In the genomic region with DNA sequence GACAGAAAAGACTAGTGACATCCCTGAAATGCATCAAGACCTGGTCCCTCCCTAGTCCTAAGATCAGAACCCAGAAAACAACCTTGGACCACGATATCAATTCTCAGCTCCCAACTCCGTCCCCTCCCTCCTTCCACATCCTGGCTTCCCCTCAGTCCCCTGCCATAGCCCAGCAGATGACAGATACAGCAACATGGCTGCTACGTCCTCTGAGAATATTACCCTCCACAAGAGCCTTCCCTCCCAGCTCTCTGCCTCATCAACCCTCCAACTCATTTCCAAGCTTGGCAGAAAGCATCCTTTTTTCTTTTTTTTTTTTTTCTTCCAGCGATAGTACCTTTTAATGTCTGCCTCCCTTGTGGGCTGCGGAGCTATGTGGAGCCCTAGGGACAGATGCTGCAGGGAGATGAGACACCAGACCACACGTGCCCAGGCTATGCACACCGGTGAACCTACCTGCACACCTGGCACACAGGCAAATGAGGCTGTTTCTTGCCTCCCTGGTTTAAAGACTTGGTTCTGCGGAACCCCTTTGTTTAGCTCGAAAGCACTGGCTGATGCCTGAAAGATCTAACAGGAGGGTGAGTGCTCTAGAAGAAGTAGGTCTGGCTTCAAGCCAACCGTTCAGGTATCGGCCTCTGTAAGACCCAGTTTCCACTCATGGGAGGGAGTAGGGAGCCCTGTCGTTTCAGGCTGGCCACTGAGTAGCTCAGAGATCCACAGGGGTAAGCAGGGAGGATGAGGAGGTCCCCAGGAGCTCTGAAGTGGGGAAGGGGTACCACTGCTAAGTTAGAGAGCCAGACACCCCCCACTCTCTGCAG, we compare ENCODE assay signal across 21 mouse cellular contexts. TPM values are rescaled to one million over a fixed set of nuclear protein-coding genes. Genes with fewer than 3 reads are reported as not detected.
DNase-seq lines count a peak whose midpoint lies in the region; ATAC-seq lines count a peak whose summit lies in the region.
"Had no signal": no experiment of that assay in that cellular context is flagged by ENCODE, and none has a peak within 500 bp of the region (broad histone marks: within the 10 kb centered on the region; RNA-seq: fewer than 3 reads in every experiment).

No protein-coding gene starts in this region.

- WGBS in forebrain, embryonic 16.5 days: 73% methylated on average over 12 of the region's 12 CpGs
- 89% methylated on average over 12 of the region's 12 CpGs for WGBS in forebrain, embryonic 11.5 days
- 87% methylated on average over 12 of the region's 12 CpGs for WGBS in midbrain, embryonic 11.5 days
- 88% methylated on average over 12 of the region's 12 CpGs for WGBS in midbrain, embryonic 10.5 days
- 83% methylated on average over 12 of the region's 12 CpGs for WGBS in midbrain, embryonic 14.5 days

- no peak for DNase-seq in forebrain, embryonic 11.5 days (ENCODE audit: low spot score)
- peak; percentile 61 for DNase-seq in midbrain, embryonic 11.5 days (ENCODE audit: low spot score, missing footprints)
- DNase-seq in midbrain, embryonic 10.5 days (ENCODE audit: low spot score): no peak
- DNase-seq in midbrain, embryonic 14.5 days: peak; percentile 23
- DNase-seq in heart, adult 8-10 months (ENCODE audit: low spot score): no peak
- no peak for DNase-seq in embryo, embryonic 10 days (ENCODE audit: low spot score)
- DNase-seq: adrenal gland, postnatal 36 days; cerebellum, adult 18-20 months; gastrocnemius, postnatal 10 days; heart, adult 2 months; kidney, postnatal 4 days; layer of hippocampus, adult 9-11 months; liver, embryonic 13.5 days; right cerebral cortex, postnatal 14 days; thymus, postnatal 36 days had no signal

- no peak overlapping the region for H3K4me2 ChIP-seq in forebrain, embryonic 16.5 days (ENCODE audit: low read length)
- no peak overlapping the region for H3K4me2 ChIP-seq in forebrain, embryonic 11.5 days (ENCODE audit: low read depth, low read length, severe bottlenecking)
- H3K4me2 ChIP-seq in midbrain, embryonic 11.5 days: no peak overlapping the region
- H3K4me2 ChIP-seq in midbrain, embryonic 14.5 days (ENCODE audit: low read length): no peak overlapping the region
- H3K4me2 ChIP-seq: heart, embryonic 15.5 days; kidney, embryonic 15.5 days; liver, embryonic 13.5 days; lung, embryonic 15.5 days had no signal

- H3K4me3 ChIP-seq in forebrain, embryonic 16.5 days (replicated peaks; ENCODE audit: low read length): no peak overlapping the region
- no peak overlapping the region for H3K4me3 ChIP-seq in forebrain, embryonic 11.5 days (ENCODE audit: low read depth, low read length)
- H3K4me3 ChIP-seq in midbrain, embryonic 11.5 days (ENCODE audit: low read depth, low read length): no peak overlapping the region
- H3K4me3 ChIP-seq in midbrain, embryonic 10.5 days: no peak overlapping the region
- no peak overlapping the region for H3K4me3 ChIP-seq in midbrain, embryonic 14.5 days (replicated peaks; ENCODE audit: low read depth, low read length)
- H3K4me3 ChIP-seq: heart, adult 2 months; heart, embryonic 15.5 days; kidney, embryonic 15.5 days; liver, embryonic 13.5 days; lung, embryonic 15.5 days had no signal

- ATAC-seq in forebrain, embryonic 16.5 days: no peak
- ATAC-seq in forebrain, embryonic 11.5 days (replicated peaks; ENCODE audit: low FRiP score): no peak
- ATAC-seq in midbrain, embryonic 11.5 days (ENCODE audit: low FRiP score): no peak
- ATAC-seq in midbrain, embryonic 14.5 days (ENCODE audit: low FRiP score, low TSS enrichment): no peak
- ATAC-seq: intestine, postnatal 0 days had no signal

- no peaks in the 10 kb centered on the region for H3K9me3 ChIP-seq in forebrain, embryonic 16.5 days (ENCODE audit: control insufficient read depth, low read length)
- no peaks in the 10 kb centered on the region for H3K9me3 ChIP-seq in forebrain, embryonic 11.5 days (ENCODE audit: control insufficient read depth, low read length)
- H3K9me3 ChIP-seq in midbrain, embryonic 11.5 days (ENCODE audit: control insufficient read depth, low read length): no peaks in the 10 kb centered on the region
- no peaks in the 10 kb centered on the region for H3K9me3 ChIP-seq in midbrain, embryonic 10.5 days (replicated peaks)
- H3K9me3 ChIP-seq in midbrain, embryonic 14.5 days (ENCODE audit: control insufficient read depth, low read length): no peaks in the 10 kb centered on the region
- H3K9me3 ChIP-seq: heart, embryonic 15.5 days; kidney, embryonic 15.5 days; liver, embryonic 13.5 days; lung, embryonic 15.5 days had no signal

- H3K27ac ChIP-seq in forebrain, embryonic 16.5 days (ENCODE audit: low read length): peak overlapping the region; percentile 21
- H3K27ac ChIP-seq in forebrain, embryonic 11.5 days (ENCODE audit: low read depth, low read length): no peak overlapping the region
- H3K27ac ChIP-seq in midbrain, embryonic 11.5 days (ENCODE audit: low read depth, low read length): no peak overlapping the region
- no peak overlapping the region for H3K27ac ChIP-seq in midbrain, embryonic 10.5 days (replicated peaks)
- no peak overlapping the region; the same call in 1 of the 2 replicates for H3K27ac ChIP-seq in midbrain, embryonic 14.5 days (replicated peaks; ENCODE audit: low read depth, low read length)
- H3K27ac ChIP-seq: heart, adult 2 months; heart, embryonic 15.5 days; kidney, embryonic 15.5 days; liver, embryonic 13.5 days; lung, embryonic 15.5 days had no signal

- H3K36me3 ChIP-seq in forebrain, embryonic 16.5 days (ENCODE audit: control insufficient read depth, insufficient read depth): peaks cover 4% of the 10 kb centered on the region; the same call in 1 of the 2 replicates
- H3K36me3 ChIP-seq in forebrain, embryonic 11.5 days (ENCODE audit: control insufficient read depth, insufficient read depth, low read length): no peaks in the 10 kb centered on the region
- 0 out of 2 replicates have a peak, but pooled peaks cover 4% of the 10 kb centered on the region for H3K36me3 ChIP-seq in midbrain, embryonic 11.5 days (ENCODE audit: control insufficient read depth, insufficient read depth, low read length)
- peaks cover 44% of the 10 kb centered on the region for H3K36me3 ChIP-seq in midbrain, embryonic 10.5 days
- H3K36me3 ChIP-seq in midbrain, embryonic 14.5 days (ENCODE audit: control insufficient read depth, insufficient read depth, low read length): peaks cover 30% of the 10 kb centered on the region

- peaks cover 7% of the 10 kb centered on the region for H3K4me1 ChIP-seq in forebrain, embryonic 16.5 days (replicated peaks; ENCODE audit: control insufficient read depth, insufficient read depth, low read length)
- no peaks in the 10 kb centered on the region for H3K4me1 ChIP-seq in forebrain, embryonic 11.5 days (replicated peaks; ENCODE audit: control insufficient read depth, insufficient read depth, low read length)
- no peaks in the 10 kb centered on the region for H3K4me1 ChIP-seq in midbrain, embryonic 11.5 days (ENCODE audit: control insufficient read depth, insufficient read depth, low read length)
- peaks cover 4% of the 10 kb centered on the region for H3K4me1 ChIP-seq in midbrain, embryonic 10.5 days
- H3K4me1 ChIP-seq in midbrain, embryonic 14.5 days (ENCODE audit: control insufficient read depth, insufficient read depth, low read length): no peaks in the 10 kb centered on the region

- no peaks in the 10 kb centered on the region for H3K27me3 ChIP-seq in forebrain, embryonic 16.5 days (replicated peaks; ENCODE audit: control insufficient read depth, insufficient read depth, low read length)
- H3K27me3 ChIP-seq in forebrain, embryonic 11.5 days (ENCODE audit: control insufficient read depth, insufficient read depth, low read length): no peaks in the 10 kb centered on the region
- no peaks in the 10 kb centered on the region for H3K27me3 ChIP-seq in midbrain, embryonic 11.5 days (ENCODE audit: control insufficient read depth, insufficient read depth, low read length)
- no peaks in the 10 kb centered on the region for H3K27me3 ChIP-seq in midbrain, embryonic 10.5 days (ENCODE audit: low read depth, poor library complexity, severe bottlenecking)
- no peaks in the 10 kb centered on the region for H3K27me3 ChIP-seq in midbrain, embryonic 14.5 days (ENCODE audit: control insufficient read depth, insufficient read depth, low read length)
- H3K27me3 ChIP-seq: CH12.LX; heart, embryonic 15.5 days; kidney, embryonic 15.5 days; liver, embryonic 13.5 days; lung, embryonic 15.5 days had no signal

- H3K9ac ChIP-seq in forebrain, embryonic 16.5 days (replicated peaks; ENCODE audit: low read depth, low read length): peak overlapping the region; percentile 36; the same call in 1 of the 2 replicates
- no peak overlapping the region for H3K9ac ChIP-seq in forebrain, embryonic 11.5 days (ENCODE audit: low read length)
- no peak overlapping the region for H3K9ac ChIP-seq in midbrain, embryonic 11.5 days (ENCODE audit: low read length)
- 0 out of 2 replicates have a peak overlapping the region, but pooled peaks have one; percentile 16 for H3K9ac ChIP-seq in midbrain, embryonic 14.5 days (replicated peaks; ENCODE audit: low read length)
- H3K9ac ChIP-seq: heart, embryonic 15.5 days; kidney, embryonic 15.5 days; liver, embryonic 13.5 days; lung, embryonic 15.5 days had no signal

RNA-seq across cellular contexts. Expression of a gene that starts 45.0 kb away (rescaled TPM):
- 11.6 and 17.9 TPM in 2 replicates for polyA plus RNA-seq in forebrain, embryonic 16.5 days (2015; fragmentation: Nextera tagmentation; extraction: Ambion mirVana)
- 17.5 and 21.5 TPM in 2 replicates for polyA plus RNA-seq in forebrain, embryonic 11.5 days (2014; fragmentation: Nextera tagmentation; extraction: Ambion mirVana)
- 12.6 and 14.5 TPM in 2 replicates for polyA plus RNA-seq in midbrain, embryonic 11.5 days (2014; fragmentation: Nextera tagmentation; extraction: Ambion mirVana)
- polyA plus RNA-seq in midbrain, embryonic 10.5 days (2016; fragmentation: Nextera tagmentation; extraction: Ambion mirVana): 17.0 and 17.4 TPM in 2 replicates
- 13.0 and 18.0 TPM in 2 replicates for polyA plus RNA-seq in midbrain, embryonic 14.5 days (2014; fragmentation: Nextera tagmentation; extraction: Ambion mirVana)
- total RNA-seq in heart, adult 8-10 months (2022): 1 to 10 TPM; 6.8 to 8.6 (median 7.7) TPM

RNA-seq across cellular contexts. Expression of a gene that starts 54.9 kb away (rescaled TPM):
- polyA plus RNA-seq in forebrain, embryonic 16.5 days (2015; fragmentation: Nextera tagmentation; extraction: Ambion mirVana): 46.9 and 51.7 TPM in 2 replicates
- polyA plus RNA-seq in forebrain, embryonic 11.5 days (2014; fragmentation: Nextera tagmentation; extraction: Ambion mirVana): 29.8 and 30.7 TPM in 2 replicates
- polyA plus RNA-seq in midbrain, embryonic 11.5 days (2014; fragmentation: Nextera tagmentation; extraction: Ambion mirVana): 26.9 and 27.1 TPM in 2 replicates
- 20.7 and 29.0 TPM in 2 replicates for polyA plus RNA-seq in midbrain, embryonic 10.5 days (2016; fragmentation: Nextera tagmentation; extraction: Ambion mirVana)
- 46.5 and 56.5 TPM in 2 replicates for polyA plus RNA-seq in midbrain, embryonic 14.5 days (2014; fragmentation: Nextera tagmentation; extraction: Ambion mirVana)
- 10 to 100 TPM; 21.2 to 35.3 (median 27.2) TPM for total RNA-seq in heart, adult 8-10 months (2022)

Comparison
In these comparisons a context has a peak if more than half of its experiments do, and no peak if none do; other contexts are left out.
1. H3K9ac ChIP-seq: peak in forebrain, embryonic 16.5 days (single experiment) and midbrain, embryonic 14.5 days (single experiment); none in forebrain, embryonic 11.5 days (single experiment) and midbrain, embryonic 11.5 days (single experiment).
2. DNase-seq: peak in midbrain, embryonic 11.5 days (single experiment) and midbrain, embryonic 14.5 days (single experiment); none in forebrain, embryonic 11.5 days (single experiment), midbrain, embryonic 10.5 days (single experiment), heart, adult 8-10 months (single experiment) and embryo, embryonic 10 days (single experiment).